Mouse (Mus musculus): ENCODE results near the gene Guca2a.

- TF ChIP-seq CTCF (conservative IDR thresholded peaks at IDR 0.05; ENCODE audit: low read length) = no peak
- no peak for TF ChIP-seq NANOG (IDR thresholded peaks at IDR 0.05; ENCODE audit: borderline replicate concordance, low read length)
- no peak for TF ChIP-seq POU5F1 (IDR thresholded peaks at IDR 0.05; ENCODE audit: borderline replicate concordance, low read length)
These were observed 22.8 kb upstream of the Guca2a start for GRCm38 (mm10) chr4:119614724-119615123.
